Mouse (Mus musculus) myocyte (in vitro differentiated cells): ENCODE results near the gene Ctcfl. TPM values are rescaled to one million over a fixed set of nuclear protein-coding genes. Genes with fewer than 3 reads are reported as not detected.
"Not testable (repeated sequence)": the region's sequence is repeated elsewhere in the genome, so short reads cannot be mapped to it uniquely, and the experiment has no call there.

ENCODE experiments used
- H3K27me3 ChIP-seq: one replicate; pipeline ENCODE4 v1.6.1; 2011; ENCODE audit not compliant: control insufficient read depth, insufficient read depth, insufficient read length
- H3K36me3 ChIP-seq: one replicate; pipeline ENCODE4 v1.6.1; 2011; ENCODE audit not compliant: control insufficient read depth, insufficient read depth
- H3K4me2 ChIP-seq: one replicate; pipeline ENCODE4 v1.6.1; 2011; ENCODE audit warnings: low read depth, control low read depth
- H3K4me3 ChIP-seq: one replicate; pipeline ENCODE4 v1.5.1; 2011; ENCODE audit warnings: mild to moderate bottlenecking, control low read depth, moderate library complexity
- H3K79me2 ChIP-seq: one replicate; pipeline ENCODE4 v1.6.1; 2011; ENCODE audit not compliant: control insufficient read depth, insufficient read depth
- H3ac ChIP-seq: one replicate; pipeline ENCODE4 v1.6.1; 2011; ENCODE audit not compliant: control insufficient read depth, insufficient read length
- CEBPB ChIP-seq: IDR thresholded peaks from 2 replicates; pipeline ENCODE4 v1.6.1; 2011; ENCODE audit warnings: mild to moderate bottlenecking, moderate library complexity; ENCODE audit not compliant: poor library complexity, insufficient read depth, severe bottlenecking
- E2F4 ChIP-seq: IDR thresholded peaks from one replicate; pipeline ENCODE4 v1.6.1; 2011; ENCODE audit warnings: mild to moderate bottlenecking, control low read depth, moderate library complexity; ENCODE audit not compliant: insufficient read depth
- MAX ChIP-seq: IDR thresholded peaks from one replicate; pipeline ENCODE4 v1.6.1; 2011; ENCODE audit warnings: low read depth, mild to moderate bottlenecking, control low read depth
- MYOD1 ChIP-seq, 3 experiments: IDR thresholded peaks; one replicate each; pipeline ENCODE4 v1.6.1; 2011; ENCODE audit warnings: control low read depth in 2 of 3, low read depth in 2 of 3, mild to moderate bottlenecking in 2 of 3, moderate library complexity in 1 of 3; ENCODE audit not compliant: insufficient read length in 2 of 3, control insufficient read depth in 1 of 3
- MYOG ChIP-seq, 3 experiments: IDR thresholded peaks; one replicate each; pipeline ENCODE4 v1.6.1; 2011; ENCODE audit warnings: control low read depth in 2 of 3, low read depth in 2 of 3, mild to moderate bottlenecking in 2 of 3; ENCODE audit not compliant: insufficient read length in 2 of 3, control insufficient read depth in 1 of 3, insufficient read depth in 1 of 3
- POLR2A ChIP-seq: IDR thresholded peaks from one replicate; pipeline ENCODE4 v1.6.1; 2011; ENCODE audit warnings: low read depth, mild to moderate bottlenecking, control low read depth, moderate library complexity; ENCODE audit not compliant: insufficient read length
- POLR2AphosphoS2 ChIP-seq: IDR thresholded peaks from one replicate; pipeline ENCODE4 v1.6.1; 2011; ENCODE audit warnings: low read depth, control low read depth; ENCODE audit not compliant: insufficient read length
- REST ChIP-seq: IDR thresholded peaks from one replicate; pipeline ENCODE4 v1.6.1; 2011; ENCODE audit warnings: mild to moderate bottlenecking, control low read depth, moderate library complexity; ENCODE audit not compliant: insufficient read depth, insufficient read length
- SRF ChIP-seq: IDR thresholded peaks from one replicate; pipeline ENCODE4 v1.6.1; 2011; ENCODE audit warnings: low read depth; ENCODE audit not compliant: control insufficient read depth, insufficient read length
- TCF12 ChIP-seq: IDR thresholded peaks from one replicate; pipeline ENCODE4 v1.6.1; 2011; ENCODE audit warnings: mild to moderate bottlenecking, control low read depth; ENCODE audit not compliant: poor library complexity, insufficient read depth, severe bottlenecking
- TCF3 ChIP-seq: IDR thresholded peaks from one replicate; pipeline ENCODE4 v1.6.1; 2011; ENCODE audit warnings: low read depth, control low read depth; ENCODE audit not compliant: insufficient read length
- USF1 ChIP-seq: IDR thresholded peaks from one replicate; pipeline ENCODE4 v1.6.1; 2011; ENCODE audit warnings: low read depth, mild to moderate bottlenecking, control low read depth, moderate library complexity
- polyA plus RNA-seq: library from polyadenylated mRNA; unstranded; fragments of >200 nt; fragmentation: generic; extraction: Trizol; gene quantifications from one replicate; pipeline ENCODE4 v1.2.1, GENCODE M21; 2012; ENCODE audit warnings: missing spikeins

The Ctcfl gene
- polyA plus RNA-seq, 1 experiment, result not detected

DNA sequence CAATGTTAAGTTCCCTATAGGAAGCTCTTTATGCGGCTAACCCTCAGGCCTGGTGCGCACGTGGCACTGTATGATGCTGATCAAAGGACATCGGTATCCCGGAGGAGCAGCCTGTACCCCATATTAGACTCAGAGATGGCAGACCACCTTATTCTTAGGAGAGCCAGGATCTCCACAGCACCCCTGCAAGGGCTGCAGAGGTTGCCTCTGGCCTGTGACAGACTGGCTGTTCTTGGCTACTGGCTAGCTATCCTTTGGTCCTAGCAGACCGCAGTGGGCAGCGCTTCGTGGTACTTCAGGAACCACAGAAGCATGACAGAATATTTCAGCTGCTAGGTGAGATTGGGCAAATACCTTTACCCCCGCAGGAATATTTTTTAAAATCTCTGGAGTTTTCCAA, 12.9 kb downstream of the Ctcfl start:
- Histone ChIP-seq H3K4me2 (no peak overlapping the region), H3K4me3 (no peak overlapping the region), H3K27me3 (peaks cover 35% of the 10 kb centered on the region), H3K36me3 (no peaks in the 10 kb centered on the region), H3K79me2 (no peaks in the 10 kb centered on the region), H3ac (no peak overlapping the region)
- TF ChIP-seq TCF3 (no peak), POLR2AphosphoS2 (no peak), MAX (no peak), MYOD1 (IDR thresholded peaks at IDR 0.05; ENCODE audit: control insufficient read depth in 1 of 3, insufficient read length in 2 of 3, low read depth in 2 of 3) (no peak), TCF12 (no peak), MYOG (IDR thresholded peaks at IDR 0.05; ENCODE audit: control insufficient read depth in 1 of 3, insufficient read depth in 1 of 3, insufficient read length in 2 of 3, low read depth in 2 of 3) (no peak), CEBPB (no peak), USF1 (no peak), REST (no peak), E2F4 (no peak), SRF (no peak), POLR2A (no peak)

- H3K4me3 ChIP-seq, H3K36me3 ChIP-seq, H3K4me2 ChIP-seq, H3ac ChIP-seq, H3K79me2 ChIP-seq: not testable (repeated sequence)
- H3K27me3 ChIP-seq, result peaks cover 19% of the 10 kb centered on the region
These were observed 22.0 kb downstream of the Ctcfl start for GRCm38 (mm10) chr2:173097337-173097736.

DNA sequence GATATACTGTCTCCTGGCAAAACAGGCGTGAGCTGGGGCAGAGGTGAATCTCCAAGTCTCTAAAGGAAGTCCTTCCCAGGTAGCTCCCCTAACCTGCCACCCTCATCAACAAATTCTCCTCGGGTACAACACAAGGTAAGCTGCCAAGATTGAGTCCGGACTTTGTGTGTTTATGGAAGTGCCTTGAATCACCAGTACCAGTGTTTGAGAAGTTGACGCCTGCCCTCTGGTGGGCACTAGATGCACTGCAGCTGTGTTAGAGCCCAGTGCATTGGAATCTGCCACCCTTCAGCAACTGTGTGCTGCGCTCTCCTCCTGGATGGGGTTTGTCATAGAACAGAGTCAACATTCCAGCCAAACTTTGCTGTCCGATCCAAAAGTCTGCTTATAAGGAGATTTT, 29.9 kb downstream of the Ctcfl start:
- Histone ChIP-seq H3K4me3 (no peak overlapping the region), H3ac (no peak overlapping the region), H3K79me2 (no peaks in the 10 kb centered on the region), H3K36me3 (no peaks in the 10 kb centered on the region), H3K4me2 (peak overlapping the region; percentile 2), H3K27me3 (peaks cover 24% of the 10 kb centered on the region)
- no peak for TF ChIP-seq USF1
- no peak for TF ChIP-seq SRF

DNA sequence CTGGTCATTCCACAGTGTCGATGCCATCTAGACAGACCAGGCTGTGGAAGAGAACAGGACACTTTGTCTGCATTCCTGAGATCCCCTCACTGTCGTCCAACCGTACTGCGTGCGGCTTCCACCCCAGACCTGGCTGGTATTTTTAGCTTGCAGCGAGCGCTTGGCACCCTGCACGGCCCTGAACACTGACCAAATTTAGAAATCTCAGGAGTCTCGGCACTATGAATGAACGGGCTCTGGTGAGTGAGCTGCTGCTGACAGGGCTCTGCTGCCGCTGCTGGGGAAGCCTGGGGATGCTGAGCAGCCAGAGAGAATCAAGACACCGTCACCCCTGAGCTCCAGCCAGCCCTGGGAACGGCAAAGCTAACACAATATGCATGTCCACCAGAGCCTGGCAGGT, 31.9 kb downstream of the Ctcfl start:
- Histone ChIP-seq H3K36me3 (no peaks in the 10 kb centered on the region), H3K79me2 (no peaks in the 10 kb centered on the region), H3K27me3 (peaks cover 24% of the 10 kb centered on the region), H3ac (no peak overlapping the region), H3K4me2 (no peak overlapping the region), H3K4me3 (no peak overlapping the region)
- TF ChIP-seq REST, result no peak
- no peak for TF ChIP-seq E2F4
- TF ChIP-seq USF1, result no peak
- TF ChIP-seq MYOD1 (IDR thresholded peaks at IDR 0.05; ENCODE audit: control insufficient read depth in 1 of 3, insufficient read length in 2 of 3, low read depth in 2 of 3), result no peak
- TF ChIP-seq CEBPB, result no peak
- TF ChIP-seq TCF12, result no peak
- TF ChIP-seq MYOG (IDR thresholded peaks at IDR 0.05; ENCODE audit: control insufficient read depth in 1 of 3, insufficient read depth in 1 of 3, insufficient read length in 2 of 3, low read depth in 2 of 3), result no peak
- TF ChIP-seq TCF3, result no peak
- TF ChIP-seq SRF, result no peak
- no peak for TF ChIP-seq MAX
- no peak for TF ChIP-seq POLR2A
- no peak for TF ChIP-seq POLR2AphosphoS2

DNA sequence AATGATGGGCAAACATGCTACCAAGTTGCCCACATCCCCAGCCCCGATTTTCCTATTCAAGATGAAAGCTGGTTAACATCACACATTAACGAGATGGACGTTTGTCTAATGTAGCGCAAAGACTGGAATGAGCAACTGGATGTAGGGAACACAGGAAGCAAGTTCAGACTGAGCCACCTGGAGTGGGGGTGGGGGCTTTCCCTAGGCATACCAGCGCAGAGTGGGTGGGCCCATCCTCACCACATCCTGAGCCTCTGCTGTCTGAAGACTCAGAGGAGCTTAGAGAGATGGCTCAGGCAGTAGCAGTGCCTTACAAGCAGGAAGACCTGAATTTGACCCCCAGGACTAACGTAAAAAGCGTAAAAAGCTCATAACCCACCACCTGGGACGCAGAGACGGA, 33.6 kb downstream of the Ctcfl start:
- TF ChIP-seq MYOD1 (IDR thresholded peaks at IDR 0.05; ENCODE audit: control insufficient read depth in 1 of 3, insufficient read length in 2 of 3, low read depth in 2 of 3), result peak in 1 of 3 experiments; percentile 2
- TF ChIP-seq POLR2A, result no peak
- H3K4me3 ChIP-seq, result no peak overlapping the region
- H3K4me2 ChIP-seq, result no peak overlapping the region
- H3K36me3 ChIP-seq, result no peaks in the 10 kb centered on the region
- no peaks in the 10 kb centered on the region for H3K79me2 ChIP-seq
- no peak overlapping the region for H3ac ChIP-seq
- H3K27me3 ChIP-seq, result peaks cover 12% of the 10 kb centered on the region

- no peaks in the 10 kb centered on the region for H3K79me2 ChIP-seq
- H3K4me2 ChIP-seq, result no peak overlapping the region
- H3ac ChIP-seq, result no peak overlapping the region
- H3K27me3 ChIP-seq, result peaks cover 5% of the 10 kb centered on the region
- TF ChIP-seq TCF3 (no peak), E2F4 (no peak), POLR2A (no peak), MYOD1 (IDR thresholded peaks at IDR 0.05; ENCODE audit: control insufficient read depth in 1 of 3, insufficient read length in 2 of 3, low read depth in 2 of 3) (no peak), CEBPB (no peak), SRF (no peak), POLR2AphosphoS2 (no peak), USF1 (no peak), REST (no peak), MYOG (IDR thresholded peaks at IDR 0.05; ENCODE audit: control insufficient read depth in 1 of 3, insufficient read depth in 1 of 3, insufficient read length in 2 of 3, low read depth in 2 of 3) (no peak), TCF12 (no peak), MAX (no peak)
- no peak overlapping the region for H3K4me3 ChIP-seq
- no peaks in the 10 kb centered on the region for H3K36me3 ChIP-seq
These were observed 34.5 kb downstream of the Ctcfl start for GRCm38 (mm10) chr2:173084871-173085270.
